Mouse (Mus musculus): ENCODE results near the gene Unc13a.
"Not testable (repeated sequence)": the region's sequence is repeated elsewhere in the genome, so short reads cannot be mapped to it uniquely, and the experiment has no call there.

Gene Unc13a

DNA sequence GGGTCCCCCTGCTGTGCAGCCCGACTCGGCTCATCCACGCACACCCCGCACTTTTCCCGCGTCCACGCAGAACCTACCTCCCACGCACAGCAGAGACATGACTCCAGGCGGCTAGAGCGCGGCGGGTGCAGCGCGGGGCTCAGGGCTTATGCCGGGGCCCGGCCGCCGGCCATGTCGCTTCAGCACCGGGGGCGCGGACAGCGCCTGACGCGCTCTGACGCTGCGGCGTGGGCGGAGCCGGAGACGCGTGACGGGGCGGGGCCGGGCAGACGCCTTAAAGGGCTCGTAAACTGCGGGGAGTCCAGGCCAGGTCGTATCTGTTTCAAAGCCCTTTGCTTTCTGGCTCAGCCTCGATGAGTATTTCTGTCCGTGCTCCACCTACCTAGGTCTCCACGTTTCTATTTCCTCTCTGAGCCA lies at the start of gene Unc13a:
TSS of gene Unc13a (minus strand) at position 209 of the 417 bp plus-strand sequence.
- peak; percentile 85 to 89 for DNase-seq (ENCODE audit: low spot score in 2 of 2)

DNA sequence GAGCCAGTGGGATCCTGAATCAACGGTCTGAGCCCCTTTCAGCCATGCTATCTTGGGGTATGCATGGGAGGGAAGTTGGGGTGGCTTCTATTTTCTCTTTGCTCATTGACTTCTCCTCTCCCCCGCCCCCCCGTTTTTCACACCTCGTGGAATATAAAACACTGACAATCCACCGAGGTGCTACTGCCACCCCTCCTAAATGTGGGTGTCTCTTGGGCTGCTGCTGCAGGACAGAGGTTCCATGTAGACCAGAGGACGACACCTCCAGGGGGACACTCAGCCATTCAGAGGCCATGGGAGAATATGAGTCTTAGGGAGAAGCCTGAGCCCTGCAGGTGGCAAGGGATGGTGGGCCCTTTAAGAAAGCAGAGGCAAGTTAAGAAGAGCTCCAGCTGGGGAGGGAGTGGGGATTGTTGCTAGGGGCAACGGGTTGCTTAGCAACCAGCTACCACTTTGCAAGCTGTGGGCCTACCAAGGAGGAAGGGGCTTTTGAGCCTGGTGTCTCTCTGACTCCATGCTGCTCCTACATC lies 48.4 kb upstream of the Unc13a start:
- peak; percentile 77 to 81 for DNase-seq (ENCODE audit: low spot score in 2 of 2)

DNA sequence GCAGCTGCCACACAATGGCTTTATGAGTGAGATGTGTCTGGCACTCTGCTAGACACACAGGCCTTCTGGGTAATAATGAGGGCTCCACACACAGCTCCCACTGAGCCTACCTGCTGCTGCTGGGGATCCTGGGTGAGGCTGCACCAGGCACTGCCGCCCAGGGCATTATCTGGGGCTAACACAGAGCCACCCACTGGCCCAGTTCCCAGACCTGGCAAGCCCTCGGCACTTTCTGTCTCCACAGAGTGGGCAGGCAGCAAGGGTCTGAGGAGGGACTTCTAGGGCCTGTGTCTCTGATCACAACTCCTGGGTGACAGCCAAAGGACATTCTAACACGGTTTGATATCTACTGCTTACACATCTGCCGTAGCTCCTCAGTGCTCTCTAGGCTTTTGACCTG lies 47.7 kb upstream of the Unc13a start:
- DNase-seq (ENCODE audit: low spot score in 2 of 2): no peak

DNA sequence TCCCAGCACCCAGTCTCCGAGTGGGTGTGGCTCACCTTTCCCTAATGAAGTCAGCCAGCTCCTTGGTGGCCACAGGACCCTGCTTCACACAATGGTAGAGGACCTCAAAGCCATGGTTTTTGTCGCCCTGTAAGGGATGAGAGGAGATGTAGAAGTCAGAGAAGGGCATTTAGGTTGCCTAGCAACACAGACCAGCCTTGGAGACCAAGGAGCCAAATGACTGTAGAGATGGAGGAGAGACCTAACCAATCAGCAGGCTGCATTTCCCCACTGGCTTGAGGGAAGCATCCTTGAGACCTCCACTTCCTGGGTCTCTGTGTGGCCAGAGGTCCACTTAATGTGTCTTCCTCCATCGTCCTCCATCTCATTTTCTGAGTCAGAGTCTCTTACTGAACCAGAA lies 46.7 kb upstream of the Unc13a start:
- DNase-seq (ENCODE audit: low spot score in 2 of 2): no peak

DNA sequence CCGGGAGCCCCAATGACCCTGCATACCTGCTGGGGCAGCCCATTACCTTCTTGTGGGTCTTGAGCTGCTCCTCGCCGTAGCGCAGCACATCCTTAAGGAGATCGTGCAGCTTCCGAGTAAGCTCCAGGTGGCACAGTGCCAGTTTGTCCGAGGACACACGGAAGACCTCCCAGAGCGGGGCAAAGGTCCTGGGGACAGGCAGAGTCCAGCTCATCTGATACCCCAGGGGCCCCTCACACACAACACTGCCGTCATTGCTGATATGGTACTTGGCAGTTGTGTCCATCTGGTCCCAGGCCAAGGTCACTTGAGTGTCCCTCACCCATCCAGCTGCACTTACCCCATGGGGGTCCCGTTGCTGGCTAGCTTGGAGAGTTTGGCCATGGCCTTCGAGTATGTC lies 45.5 kb upstream of the Unc13a start:
- DNase-seq (ENCODE audit: low spot score in 2 of 2): no peak

DNA sequence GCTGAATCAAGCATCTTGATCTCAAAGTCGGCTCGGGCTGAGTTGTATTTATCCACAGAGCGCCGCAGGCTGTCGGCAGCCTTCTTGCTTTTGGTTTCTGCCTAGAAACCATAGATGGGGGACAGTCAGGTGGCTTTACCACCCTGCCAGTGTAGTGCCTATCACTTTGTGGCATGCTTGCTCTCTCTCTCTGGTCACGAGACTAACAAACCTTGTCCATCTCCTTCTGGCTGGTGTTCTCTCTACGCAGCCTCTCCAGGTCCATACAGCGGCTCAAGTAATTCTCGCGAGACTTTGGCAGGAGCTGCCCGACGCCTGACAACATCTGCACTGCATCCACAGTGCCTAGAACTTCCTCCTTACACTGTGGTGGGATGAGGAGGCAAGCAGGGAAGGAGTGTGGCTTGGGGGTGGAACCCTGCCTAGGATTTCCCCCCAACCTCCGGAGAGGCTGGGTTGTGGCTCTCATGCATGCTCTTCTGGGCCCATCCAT lies 45.0 kb upstream of the Unc13a start:
- DNase-seq (ENCODE audit: low spot score in 2 of 2): no peak

DNA sequence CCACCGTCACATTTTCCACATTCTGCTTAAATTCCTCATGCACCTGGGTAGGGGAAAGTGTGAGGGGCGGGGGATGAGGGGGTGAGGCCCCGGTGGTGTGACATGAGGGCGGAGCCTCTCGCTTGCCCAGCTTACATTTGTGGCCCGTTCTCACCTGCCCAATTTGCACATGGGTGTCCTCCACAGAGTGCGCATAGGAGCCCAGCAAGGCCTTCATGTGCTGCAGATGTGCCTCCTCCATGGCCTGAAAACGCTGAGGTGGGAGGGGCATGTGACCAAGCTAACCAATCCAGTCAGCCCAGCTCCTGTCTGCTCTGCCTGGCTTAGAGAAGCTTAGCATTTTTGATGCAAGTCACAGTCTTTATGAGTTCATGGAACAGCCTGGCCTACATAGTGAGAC lies 44.0 kb upstream of the Unc13a start:
- no peak for DNase-seq (ENCODE audit: low spot score in 2 of 2)

DNA sequence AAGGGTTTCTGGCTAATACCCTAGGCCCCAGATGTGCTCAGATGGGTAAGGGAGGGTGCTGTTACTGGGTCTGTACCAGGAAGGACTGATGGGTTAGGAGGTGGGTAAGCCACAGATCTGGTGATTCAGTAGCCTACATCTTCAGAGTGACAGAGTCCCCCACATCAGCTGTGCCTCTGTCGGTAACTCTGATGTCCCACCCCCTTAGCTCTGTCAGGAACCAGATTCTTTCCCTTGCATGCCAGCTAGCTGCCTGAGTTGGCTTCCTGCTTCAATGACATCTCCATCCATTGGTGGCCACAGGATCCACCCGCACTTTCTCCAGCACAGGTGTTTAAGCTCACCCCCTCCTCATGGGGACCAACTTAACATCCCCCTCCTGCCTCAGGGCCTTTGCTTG lies 40.0 kb upstream of the Unc13a start:
- peak in 1 of 2 experiments; percentile 8 for DNase-seq (ENCODE audit: low spot score in 2 of 2)

DNA sequence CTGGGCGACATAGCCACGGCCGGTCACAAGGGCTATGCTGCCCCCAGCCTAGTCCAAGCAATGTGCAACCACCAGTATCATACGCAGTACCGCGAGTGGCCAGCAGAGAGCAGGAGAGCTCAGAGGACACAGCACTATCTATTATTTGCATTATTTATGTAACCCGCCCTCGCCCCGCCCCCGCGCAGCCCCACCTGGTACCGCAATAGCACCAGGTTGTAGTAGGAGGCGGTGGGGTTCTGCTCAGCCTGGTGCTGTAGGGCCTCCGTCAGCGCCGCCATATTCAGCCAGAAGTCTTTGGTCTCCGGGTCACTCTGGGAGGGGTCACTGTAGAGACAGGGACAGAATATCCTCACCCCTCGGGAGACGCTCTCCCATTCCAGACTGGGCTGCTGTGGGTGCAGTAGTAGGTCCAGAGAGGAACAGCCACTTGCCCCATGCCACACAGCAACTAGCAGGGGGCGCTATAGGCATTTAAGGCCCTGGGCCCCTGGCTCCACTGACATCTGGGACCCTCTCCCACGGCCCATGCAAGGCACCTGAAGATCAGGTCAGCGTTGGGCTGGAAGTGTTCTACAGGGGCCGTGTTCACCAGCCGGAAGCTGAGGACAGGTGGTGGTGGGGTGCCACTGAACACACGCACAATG lies 38.4 kb upstream of the Unc13a start:
- DNase-seq (ENCODE audit: low spot score in 2 of 2): peak; percentile 66 to 84

DNA sequence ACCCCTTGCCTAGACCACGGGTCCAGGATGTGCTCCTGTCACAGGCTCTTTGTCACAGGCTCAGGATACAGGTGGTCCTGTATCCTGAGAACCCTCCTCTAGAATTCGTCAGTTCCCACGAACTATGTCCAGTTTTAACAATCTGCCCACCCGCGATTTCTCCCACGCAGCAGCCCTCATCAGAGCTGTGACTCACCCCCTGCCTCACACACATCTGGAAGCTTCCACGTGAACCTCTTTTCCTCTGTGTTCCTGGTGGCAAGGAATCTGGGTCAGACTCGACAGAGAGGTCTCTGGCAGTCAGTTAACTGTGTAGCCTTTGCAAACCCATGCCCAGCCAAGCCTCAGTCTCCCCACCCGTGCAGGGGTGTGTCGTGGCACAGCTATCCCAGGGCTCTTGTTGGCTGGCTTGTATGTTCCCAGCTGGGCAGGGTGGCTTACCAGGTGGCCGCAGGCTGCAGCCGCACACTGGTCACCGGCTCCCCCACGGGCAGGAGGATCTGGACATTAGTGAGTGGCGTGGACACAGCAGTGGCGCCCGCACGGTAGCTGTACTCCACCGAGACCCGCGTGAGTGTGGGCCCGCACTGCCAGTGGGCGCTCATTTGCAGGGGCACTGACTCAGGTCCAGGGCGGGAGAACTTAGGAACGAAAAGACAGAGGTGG lies 37.7 kb upstream of the Unc13a start:
- DNase-seq (ENCODE audit: low spot score in 2 of 2): no peak

DNA sequence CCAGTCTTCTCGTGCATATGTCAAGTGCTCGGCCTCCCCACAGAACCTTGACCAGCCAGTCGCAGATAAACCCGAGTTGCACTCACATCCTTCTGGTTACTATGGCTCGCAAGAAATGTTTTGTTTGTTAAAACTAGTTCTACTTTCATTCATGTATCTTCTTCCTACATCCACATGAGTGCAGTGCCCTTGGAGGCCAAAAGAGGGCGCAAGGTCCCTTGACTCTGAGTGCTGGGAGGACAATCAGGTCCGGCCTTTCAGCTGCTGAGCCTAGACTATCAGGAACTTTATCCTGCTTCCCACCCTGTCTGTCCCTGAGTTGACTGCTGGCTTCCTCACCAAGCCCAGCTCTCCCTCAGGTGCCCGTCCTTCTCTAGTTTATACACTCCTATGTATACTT lies 36.3 kb upstream of the Unc13a start:
- DNase-seq (ENCODE audit: low spot score in 2 of 2): no peak

DNA sequence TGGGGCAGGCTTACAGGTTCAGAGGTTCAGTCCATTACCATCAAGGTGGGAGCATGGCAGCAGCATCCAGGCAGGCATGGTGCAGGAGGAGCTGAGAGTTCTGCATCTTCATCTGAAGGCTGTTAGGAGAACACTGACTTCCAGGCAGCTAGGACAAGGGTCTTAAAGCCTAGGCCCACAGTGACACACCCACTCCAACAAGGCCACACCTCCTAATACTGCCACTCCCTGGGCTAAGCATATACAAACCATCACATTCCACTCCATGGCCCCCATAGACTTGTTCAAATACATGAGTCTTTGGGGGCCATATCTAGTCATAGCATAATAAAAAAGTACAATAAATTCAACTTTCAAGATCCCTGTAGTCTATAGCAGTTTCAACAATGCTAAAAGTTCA lies 31.8 kb upstream of the Unc13a start:
- not testable (repeated sequence) for DNase-seq (ENCODE audit: low spot score in 2 of 2)

DNA sequence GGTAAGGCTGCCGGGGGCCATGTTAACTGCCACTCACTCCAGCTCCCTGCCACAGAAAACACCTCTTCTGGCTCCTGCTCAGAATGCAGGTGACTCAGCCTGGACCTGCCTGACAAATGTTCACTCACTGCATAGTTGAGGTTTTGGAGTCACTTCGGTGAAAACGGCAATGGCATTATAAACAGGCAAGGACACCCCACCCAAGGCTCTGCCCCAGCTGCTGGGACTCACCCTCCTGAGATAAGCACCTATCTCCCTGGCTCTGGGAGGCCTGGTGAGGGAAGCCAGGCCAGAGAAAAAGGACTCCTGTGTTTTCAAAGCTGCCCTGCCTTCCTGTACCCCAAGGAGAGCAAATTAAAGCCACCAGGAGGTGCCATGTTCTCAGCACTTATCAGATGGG lies 31.4 kb upstream of the Unc13a start:
- no peak for DNase-seq (ENCODE audit: low spot score in 2 of 2)

DNA sequence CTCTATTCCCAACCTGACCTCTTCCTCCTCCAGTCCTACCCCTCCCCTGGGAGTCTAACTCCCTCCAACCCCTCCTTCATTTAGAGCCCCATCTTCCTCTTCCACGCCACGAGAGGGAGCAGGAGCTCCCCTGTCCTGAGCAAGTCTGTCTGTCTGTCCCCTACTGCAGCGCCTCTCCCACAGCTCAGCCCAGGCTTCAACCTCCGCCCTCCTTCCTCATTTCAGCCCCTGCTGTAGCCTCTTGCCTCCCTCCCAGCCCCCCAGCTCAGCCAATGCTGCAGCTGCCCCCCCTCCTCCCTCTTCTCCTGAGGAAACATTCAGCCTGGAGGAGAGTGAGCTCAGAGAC lies 30.5 kb upstream of the Unc13a start:
- DNase-seq (ENCODE audit: low spot score in 2 of 2): no peak

DNA sequence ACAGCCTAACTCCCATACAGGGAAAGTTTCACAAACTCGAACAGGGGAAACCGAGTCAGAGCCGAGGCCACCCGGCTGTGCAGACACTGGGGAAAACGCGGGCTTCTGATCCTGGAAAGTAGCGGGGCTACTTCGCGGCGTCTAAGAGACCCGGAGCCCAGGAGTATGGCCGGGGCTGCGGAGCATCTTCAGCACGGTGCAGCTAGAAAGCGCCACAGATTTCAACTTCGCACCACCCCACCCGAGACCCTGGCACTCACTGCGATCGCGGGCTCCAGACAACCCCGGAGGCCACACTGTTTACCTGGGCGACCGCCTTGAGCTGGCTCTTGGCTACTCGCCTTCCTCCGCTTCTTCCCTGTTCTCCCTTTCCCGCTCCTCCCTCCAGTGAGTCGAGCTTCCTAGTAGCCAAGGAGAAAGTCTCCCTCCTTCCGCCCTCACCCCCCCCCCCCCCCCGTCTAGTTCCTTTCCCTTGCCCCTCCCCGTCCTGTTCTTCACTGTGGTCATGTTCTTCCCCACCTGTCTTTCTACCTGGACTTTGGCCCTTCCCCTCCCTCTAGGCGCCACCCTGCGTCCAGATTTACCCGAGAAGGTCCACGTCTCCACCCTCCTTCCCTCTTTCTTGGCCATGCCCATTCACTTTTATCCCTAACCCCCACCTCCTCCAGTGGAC lies 30.0 kb upstream of the Unc13a start, which contains the start of gene B3gnt3:
TSS of gene B3gnt3 (minus strand) at position 376 of the 673 bp plus-strand sequence.
- DNase-seq (ENCODE audit: low spot score in 2 of 2): no peak

DNA sequence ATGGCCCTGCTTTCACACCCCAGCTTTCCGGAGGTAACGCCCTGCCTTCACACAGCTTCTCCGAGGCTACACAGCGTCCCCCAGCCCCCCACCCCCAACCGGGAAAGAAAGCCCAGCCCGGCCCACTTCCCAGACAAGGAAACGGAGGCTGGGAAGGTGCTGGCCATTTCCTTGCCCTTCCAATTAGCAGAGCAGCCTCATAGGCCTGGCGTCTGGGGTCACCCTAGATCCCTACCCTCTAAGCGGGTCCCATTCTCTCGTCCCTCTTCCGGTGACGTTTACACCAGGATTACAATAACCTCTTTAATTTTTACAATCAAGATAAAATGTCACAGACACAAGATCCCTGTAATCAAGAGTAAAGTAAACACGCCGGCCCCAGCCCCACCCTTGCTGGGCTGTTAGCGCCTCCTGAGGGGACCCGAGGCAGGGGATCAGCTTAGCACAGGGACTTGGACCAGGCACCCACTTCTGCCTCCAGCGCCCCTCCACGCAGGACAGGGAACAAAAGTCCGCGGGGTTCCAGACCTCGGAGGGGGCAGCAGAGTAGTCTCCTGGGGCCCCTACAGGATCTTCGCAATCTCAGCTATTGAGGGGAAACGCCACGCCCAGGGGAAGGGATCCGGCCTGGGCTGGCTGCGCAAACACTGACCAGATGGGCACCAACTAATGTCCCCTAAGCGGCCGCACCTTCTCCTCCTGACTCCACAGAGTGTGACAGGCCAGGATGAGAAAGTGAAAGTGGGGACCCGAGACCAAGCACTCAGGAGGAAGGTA lies 29.1 kb upstream of the Unc13a start:
- no peak for DNase-seq (ENCODE audit: low spot score in 2 of 2)

DNA sequence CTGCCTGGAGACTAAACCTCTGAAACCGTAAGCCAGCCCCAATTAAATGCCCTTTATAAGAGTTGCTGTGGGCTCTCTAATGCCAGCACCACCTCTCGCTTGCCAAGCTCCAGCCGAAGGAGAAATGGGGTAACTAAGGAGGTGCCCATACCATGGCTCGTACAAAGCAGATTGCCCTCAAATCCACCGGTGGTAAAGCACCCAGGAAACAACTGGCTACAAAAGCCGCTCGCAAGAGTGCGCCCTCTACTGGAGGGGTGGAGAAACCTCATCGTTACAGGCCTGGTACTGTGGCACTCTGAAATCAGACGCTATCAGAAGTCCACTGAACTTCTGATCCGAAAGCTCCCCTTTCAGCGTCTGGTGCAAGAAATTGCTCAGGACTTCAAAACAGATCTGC lies 23.9 kb upstream of the Unc13a start:
- not testable (repeated sequence) for DNase-seq (ENCODE audit: low spot score in 2 of 2)

DNA sequence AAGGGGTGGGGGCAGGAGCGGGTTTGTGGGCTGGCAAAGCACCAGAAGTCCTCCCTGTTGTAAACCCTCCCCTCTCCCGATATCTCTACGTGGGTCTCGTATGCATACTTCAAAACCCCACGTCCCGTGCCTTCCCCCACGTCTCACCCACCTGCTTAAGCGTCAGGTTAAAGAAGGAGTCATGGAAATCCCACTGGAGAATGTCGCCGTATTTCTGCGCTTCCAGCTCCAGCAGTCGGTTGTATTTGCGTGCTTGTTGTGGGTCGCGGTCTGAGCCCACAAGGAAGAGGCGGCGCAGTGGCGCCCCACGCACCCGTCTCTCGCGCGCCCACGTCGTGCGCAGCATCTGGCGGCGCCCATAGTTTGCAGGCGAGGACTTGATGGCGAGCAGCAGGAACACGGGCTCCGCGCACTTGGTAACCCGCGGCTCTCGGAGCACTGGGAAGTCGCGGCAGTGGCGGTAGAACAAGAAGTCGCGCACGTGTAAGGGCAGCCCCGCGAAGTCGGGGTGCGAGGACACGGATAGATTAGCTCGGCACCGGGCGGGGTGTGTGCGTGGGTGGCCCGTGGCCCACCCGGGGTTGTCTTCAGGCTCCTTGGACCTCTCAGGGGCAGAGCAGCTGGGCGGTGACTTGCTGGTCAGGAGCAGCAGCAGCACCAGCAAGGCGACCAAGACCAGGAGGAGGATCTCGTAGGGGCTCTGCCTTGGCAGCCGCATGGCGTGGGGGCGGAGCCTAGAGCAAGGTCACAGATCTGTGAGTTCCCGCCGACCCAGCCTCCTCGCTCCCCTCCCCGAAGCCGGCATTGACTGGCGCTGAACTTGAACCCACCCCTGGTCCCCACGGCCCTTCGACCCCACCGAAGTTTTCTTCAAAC lies 21.8 kb upstream of the Unc13a start:
- no peak for DNase-seq (ENCODE audit: low spot score in 2 of 2)

DNA sequence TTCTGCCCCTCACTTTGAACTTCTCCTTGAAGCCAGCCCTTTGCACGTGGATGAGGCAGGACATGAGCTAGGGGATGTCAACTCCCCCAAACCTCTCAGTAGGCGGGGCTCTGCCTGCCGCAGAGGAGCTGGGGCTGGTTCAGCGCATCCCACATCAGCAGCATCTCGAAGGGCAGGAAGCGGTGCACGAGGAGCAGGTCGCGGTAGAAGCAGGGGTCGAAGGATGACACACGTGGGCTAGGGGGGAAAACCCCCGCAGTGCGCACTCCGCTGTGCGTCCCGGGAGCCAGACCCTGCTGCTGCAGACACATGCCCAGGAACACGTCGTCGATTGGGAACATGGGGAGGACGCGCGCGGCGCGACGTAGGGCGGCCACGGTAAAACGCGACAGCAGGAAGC lies 21.0 kb upstream of the Unc13a start:
- no peak for DNase-seq (ENCODE audit: low spot score in 2 of 2)

DNA sequence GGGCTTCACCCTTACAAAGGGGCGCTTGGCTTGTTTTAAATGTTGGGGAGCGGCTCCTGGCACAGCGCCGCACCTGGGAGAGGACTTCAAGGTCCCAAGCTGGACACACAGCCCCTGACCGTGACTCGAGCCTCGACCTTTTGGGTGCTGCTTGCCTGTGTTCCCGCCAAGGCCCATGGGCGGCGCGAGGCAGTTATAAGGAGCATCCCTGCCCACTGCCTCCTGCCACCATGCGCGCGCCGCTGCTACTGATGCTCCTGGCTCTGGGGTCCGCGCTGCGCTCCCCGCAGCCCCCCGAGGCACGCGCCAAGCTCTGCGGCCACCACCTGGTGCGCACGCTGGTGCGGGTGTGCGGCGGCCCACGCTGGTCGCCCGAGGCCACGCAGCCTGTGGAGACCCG lies 17.5 kb upstream of the Unc13a start, which contains the start of gene Insl3:
TSS of gene Insl3 (plus strand) at position 187 of the 400 bp plus-strand sequence.
- DNase-seq (ENCODE audit: low spot score in 2 of 2): no peak

DNA sequence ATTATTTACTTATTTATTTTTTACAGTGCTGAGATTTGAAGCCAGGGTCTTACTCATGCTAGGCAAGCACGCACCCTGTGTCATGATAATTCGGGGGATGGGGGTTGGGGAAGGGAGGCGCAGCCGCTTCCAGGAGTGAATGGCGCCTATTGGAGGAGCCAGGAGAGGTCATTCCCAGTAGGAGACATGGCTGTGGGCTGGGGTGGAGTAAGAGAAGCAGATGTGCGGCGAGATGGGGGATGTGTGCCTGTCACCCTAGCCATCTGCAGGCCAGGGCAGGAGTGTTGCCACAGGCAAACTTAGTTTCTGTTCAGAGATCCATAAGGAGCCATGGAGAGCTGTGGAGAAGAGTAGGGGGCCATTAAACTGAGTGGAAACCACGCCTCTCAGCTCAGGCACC lies 16.1 kb upstream of the Unc13a start:
- no peak for DNase-seq (ENCODE audit: low spot score in 2 of 2)

Data from frontal cortex, postnatal 14 days (tissue).